Mouse (Mus musculus): Measurements from ENCODE around the gene Astn2. TPM values are rescaled to one million over a fixed set of nuclear protein-coding genes. Genes with fewer than 3 reads are reported as not detected.

The Astn2 gene
- polyA plus RNA-seq, 1 experiment from 2014 or later = 0.08 TPM

- H3K4me3 ChIP-seq (ENCODE audit: low read length) = no peak overlapping the region
- WGBS = 88% methylated on average over 2 of the region's 2 CpGs
Observed at GRCm38 (mm10) chr4:65946021-65946420, 458.4 kb downstream of the Astn2 start.

GRCm38 (mm10) chr4:65930901-65931300 lies 473.5 kb downstream of the Astn2 start:
- H3K9ac ChIP-seq (ENCODE audit: low read length) = no peak overlapping the region
- ATAC-seq (ENCODE audit: low read depth) = no peak
- no peaks in the 10 kb centered on the region for H3K36me3 ChIP-seq (ENCODE audit: control insufficient read depth, insufficient read depth, low read length)
- no peaks in the 10 kb centered on the region for H3K4me1 ChIP-seq (replicated peaks; ENCODE audit: control insufficient read depth, insufficient read depth, low read length)
- H3K27ac ChIP-seq (ENCODE audit: low read length) = no peak overlapping the region
- H3K4me3 ChIP-seq (ENCODE audit: low read length) = no peak overlapping the region
- H3K9me3 ChIP-seq (ENCODE audit: control insufficient read depth, low read length) = no peaks in the 10 kb centered on the region
- H3K27me3 ChIP-seq (ENCODE audit: control insufficient read depth, insufficient read depth, low read depth, low read length) = no peaks in the 10 kb centered on the region
- no peak overlapping the region for H3K4me2 ChIP-seq (ENCODE audit: low read depth, low read length)
- WGBS = 59% methylated on average over 2 of the region's 2 CpGs

More at GRCm38 (mm10) chr4:65946021-65946420, 458.4 kb downstream of the Astn2 start:
- ATAC-seq (ENCODE audit: low read depth) = no peak
- Histone ChIP-seq H3K9me3 (ENCODE audit: control insufficient read depth, low read length) (no peaks in the 10 kb centered on the region), H3K9ac (ENCODE audit: low read length) (no peak overlapping the region), H3K27me3 (ENCODE audit: control insufficient read depth, insufficient read depth, low read depth, low read length) (no peaks in the 10 kb centered on the region), H3K4me1 (replicated peaks; ENCODE audit: control insufficient read depth, insufficient read depth, low read length) (no peaks in the 10 kb centered on the region), H3K27ac (ENCODE audit: low read length) (no peak overlapping the region), H3K36me3 (ENCODE audit: control insufficient read depth, insufficient read depth, low read length) (no peaks in the 10 kb centered on the region), H3K4me2 (ENCODE audit: low read depth, low read length) (no peak overlapping the region)

- H3K4me1 ChIP-seq (replicated peaks; ENCODE audit: control insufficient read depth, insufficient read depth, low read length) = no peaks in the 10 kb centered on the region; the same call in 1 of the 2 replicates
- no peaks in the 10 kb centered on the region for H3K9me3 ChIP-seq (ENCODE audit: control insufficient read depth, low read length)
- no peak overlapping the region for H3K27ac ChIP-seq (ENCODE audit: low read length)
- WGBS = 20% methylated on average over 1 of the region's 1 CpGs
- H3K9ac ChIP-seq (ENCODE audit: low read length) = no peak overlapping the region
- peak; percentile 77 for ATAC-seq (ENCODE audit: low read depth)
- no peak overlapping the region for H3K4me2 ChIP-seq (ENCODE audit: low read depth, low read length)
- H3K4me3 ChIP-seq (ENCODE audit: low read length) = no peak overlapping the region
- H3K36me3 ChIP-seq (ENCODE audit: control insufficient read depth, insufficient read depth, low read length) = no peaks in the 10 kb centered on the region
- H3K27me3 ChIP-seq (ENCODE audit: control insufficient read depth, insufficient read depth, low read depth, low read length) = no peaks in the 10 kb centered on the region
Observed at GRCm38 (mm10) chr4:65920294-65920693, 484.1 kb downstream of the Astn2 start.

- H3K4me2 ChIP-seq (ENCODE audit: low read depth, low read length) = no peak overlapping the region
- no peak for ATAC-seq (ENCODE audit: low read depth)
- WGBS = 53% methylated on average over 11 of the region's 11 CpGs
- no peaks in the 10 kb centered on the region for H3K36me3 ChIP-seq (ENCODE audit: control insufficient read depth, insufficient read depth, low read length)
- no peaks in the 10 kb centered on the region for H3K9me3 ChIP-seq (ENCODE audit: control insufficient read depth, low read length)
- H3K27ac ChIP-seq (ENCODE audit: low read length) = no peak overlapping the region
- no peaks in the 10 kb centered on the region; the same call in 1 of the 2 replicates for H3K4me1 ChIP-seq (replicated peaks; ENCODE audit: control insufficient read depth, insufficient read depth, low read length)
- H3K27me3 ChIP-seq (ENCODE audit: control insufficient read depth, insufficient read depth, low read depth, low read length) = no peaks in the 10 kb centered on the region
- no peak overlapping the region; the same call in 1 of the 2 replicates for H3K9ac ChIP-seq (ENCODE audit: low read length)
- H3K4me3 ChIP-seq (ENCODE audit: low read length) = no peak overlapping the region
Observed at GRCm38 (mm10) chr4:65916027-65917008, 488.1 kb downstream of the Astn2 start.

GRCm38 (mm10) chr4:65912247-65912942 lies 492.0 kb downstream of the Astn2 start:
- 51% methylated on average over 8 of the region's 8 CpGs for WGBS
- H3K27ac ChIP-seq (ENCODE audit: low read length) = peak overlapping the region; percentile 59
- no peaks in the 10 kb centered on the region for H3K27me3 ChIP-seq (ENCODE audit: control insufficient read depth, insufficient read depth, low read depth, low read length)
- no peaks in the 10 kb centered on the region for H3K9me3 ChIP-seq (ENCODE audit: control insufficient read depth, low read length)
- ATAC-seq (ENCODE audit: low read depth) = peak; percentile 84
- no peaks in the 10 kb centered on the region; the same call in 1 of the 2 replicates for H3K4me1 ChIP-seq (replicated peaks; ENCODE audit: control insufficient read depth, insufficient read depth, low read length)
- H3K36me3 ChIP-seq (ENCODE audit: control insufficient read depth, insufficient read depth, low read length) = no peaks in the 10 kb centered on the region
- no peak overlapping the region for H3K4me3 ChIP-seq (ENCODE audit: low read length)
- H3K4me2 ChIP-seq (ENCODE audit: low read depth, low read length) = 0 out of 2 replicates have a peak overlapping the region, but pooled peaks have one; percentile 1
- no peak overlapping the region for H3K9ac ChIP-seq (ENCODE audit: low read length)

- H3K4me1 ChIP-seq (replicated peaks; ENCODE audit: control insufficient read depth, insufficient read depth, low read length) = no peaks in the 10 kb centered on the region; the same call in 1 of the 2 replicates
- H3K4me3 ChIP-seq (ENCODE audit: low read length) = no peak overlapping the region
- H3K9me3 ChIP-seq (ENCODE audit: control insufficient read depth, low read length) = no peaks in the 10 kb centered on the region
- ATAC-seq (ENCODE audit: low read depth) = no peak
- H3K9ac ChIP-seq (ENCODE audit: low read length) = no peak overlapping the region
- WGBS = 47% methylated on average over 7 of the region's 7 CpGs
- no peak overlapping the region for H3K27ac ChIP-seq (ENCODE audit: low read length)
- H3K27me3 ChIP-seq (ENCODE audit: control insufficient read depth, insufficient read depth, low read depth, low read length) = no peaks in the 10 kb centered on the region
- no peaks in the 10 kb centered on the region for H3K36me3 ChIP-seq (ENCODE audit: control insufficient read depth, insufficient read depth, low read length)
- no peak overlapping the region for H3K4me2 ChIP-seq (ENCODE audit: low read depth, low read length)
Observed at GRCm38 (mm10) chr4:65907660-65908059, 496.8 kb downstream of the Astn2 start.

GRCm38 (mm10) chr4:65904963-65905362 lies 499.4 kb downstream of the Astn2 start:
- Histone ChIP-seq H3K27ac (ENCODE audit: low read length) (no peak overlapping the region), H3K9me3 (ENCODE audit: control insufficient read depth, low read length) (no peaks in the 10 kb centered on the region), H3K4me1 (replicated peaks; ENCODE audit: control insufficient read depth, insufficient read depth, low read length) (no peaks in the 10 kb centered on the region; the same call in 1 of the 2 replicates), H3K4me2 (ENCODE audit: low read depth, low read length) (no peak overlapping the region), H3K27me3 (ENCODE audit: control insufficient read depth, insufficient read depth, low read depth, low read length) (no peaks in the 10 kb centered on the region), H3K4me3 (ENCODE audit: low read length) (no peak overlapping the region), H3K9ac (ENCODE audit: low read length) (no peak overlapping the region), H3K36me3 (ENCODE audit: control insufficient read depth, insufficient read depth, low read length) (no peaks in the 10 kb centered on the region)
- WGBS = 55% methylated on average over 2 of the region's 2 CpGs
- no peak for ATAC-seq (ENCODE audit: low read depth)

GRCm38 (mm10) chr4:65896092-65897027 lies 508.1 kb downstream of the Astn2 start:
- H3K4me3 ChIP-seq (ENCODE audit: low read length) = no peak overlapping the region
- H3K27ac ChIP-seq (ENCODE audit: low read length) = no peak overlapping the region
- no peak overlapping the region for H3K9ac ChIP-seq (ENCODE audit: low read length)
- no peak for ATAC-seq (ENCODE audit: low read depth)
- H3K4me1 ChIP-seq (replicated peaks; ENCODE audit: control insufficient read depth, insufficient read depth, low read length) = no peaks in the 10 kb centered on the region
- no peaks in the 10 kb centered on the region for H3K9me3 ChIP-seq (ENCODE audit: control insufficient read depth, low read length)
- 49% methylated on average over 5 of the region's 5 CpGs for WGBS
- H3K27me3 ChIP-seq (ENCODE audit: control insufficient read depth, insufficient read depth, low read depth, low read length) = no peaks in the 10 kb centered on the region
- no peak overlapping the region for H3K4me2 ChIP-seq (ENCODE audit: low read depth, low read length)
- no peaks in the 10 kb centered on the region for H3K36me3 ChIP-seq (ENCODE audit: control insufficient read depth, insufficient read depth, low read length)

Data from lung, embryonic 16.5 days (tissue).